Mouse (Mus musculus) heart, postnatal 0 days (tissue): ENCODE results near the gene Csnk2a2. TPM values are rescaled to one million over a fixed set of nuclear protein-coding genes. Genes with fewer than 3 reads are reported as not detected.

Experiments
- ATAC-seq: fragments of 200-750 bp; cut with Nextera tagmentation; 2 replicates; pipeline ENCODE4 v1.8.0; 2017; ENCODE audit warnings: low read depth, moderate number of reproducible peaks, moderate library complexity; ENCODE audit not compliant: insufficient read depth
- DNase-seq: peaks from one replicate; pipeline ENCODE4 v3.0.0-alpha.2; 2016; ENCODE audit warnings: low spot score
- H3K27ac ChIP-seq: fragments of 300-500 bp; sonication (generic); 2 replicates; pipeline ENCODE4 v1.5.1; 2014; ENCODE audit warnings: low read depth, mild to moderate bottlenecking
- H3K27me3 ChIP-seq: fragments of 300-500 bp; sonication (generic); 2 replicates; pipeline ENCODE4 v1.6.1; 2014; ENCODE audit warnings: low read length, mixed read lengths; ENCODE audit not compliant: control insufficient read depth, insufficient read depth
- H3K36me3 ChIP-seq: fragments of 300-500 bp; sonication (generic); replicated peaks from 2 replicates; pipeline ENCODE4 v1.6.1; 2014; ENCODE audit warnings: low read length, mixed read lengths; ENCODE audit not compliant: control insufficient read depth, insufficient read depth
- H3K4me1 ChIP-seq: fragments of 300-500 bp; sonication (generic); 2 replicates; pipeline ENCODE4 v1.6.1; 2014; ENCODE audit warnings: antibody characterized with exemption; ENCODE audit not compliant: control insufficient read depth, insufficient read depth
- H3K4me2 ChIP-seq: fragments of 300-500 bp; sonication (generic); 2 replicates; pipeline ENCODE4 v1.6.1; 2014; ENCODE audit warnings: low read depth, mild to moderate bottlenecking, low read length, moderate library complexity
- H3K4me3 ChIP-seq: fragments of 300-500 bp; sonication (generic); 2 replicates; pipeline ENCODE4 v1.5.1; 2014; ENCODE audit warnings: low read depth, low read length
- H3K9ac ChIP-seq: fragments of 300-500 bp; sonication (generic); replicated peaks from 2 replicates; pipeline ENCODE4 v1.6.1; 2014; ENCODE audit warnings: low read depth, low read length, mixed read lengths
- H3K9me3 ChIP-seq: fragments of 300-500 bp; sonication (generic); replicated peaks from 2 replicates; pipeline ENCODE4 v1.6.1; 2016; ENCODE audit warnings: low read length; ENCODE audit not compliant: control insufficient read depth
- CTCF ChIP-seq: IDR thresholded peaks from 2 replicates; pipeline ENCODE4 v1.5.1; 2016; ENCODE audit warnings: antibody characterized with exemption, control low read depth, low read depth
- EP300 ChIP-seq: IDR thresholded peaks from 2 replicates; pipeline ENCODE4 v1.6.1; 2016; ENCODE audit warnings: antibody characterized with exemption, low read depth
- WGBS: fragments of 180-500 bp; shearing (Covaris S2); extraction: QIAGEN DNeasy Blood & Tissue Kit; methylation state at CpG from one replicate; pipeline ENCODE4 v1.1.7; 2014; 5-methylcytosine and 5-hydroxymethylcytosine counted together
- polyA plus RNA-seq: library from polyadenylated mRNA; unstranded; fragments of >200 nt; fragmentation: Nextera tagmentation; extraction: Ambion mirVana; gene quantifications from 2 replicates; pipeline ENCODE4 v1.2.1, GENCODE M21; 2015
- total RNA-seq: library from RNA; depleted of rRNA; stranded (reverse); fragments of >200 nt; gene quantifications from 2 replicates; pipeline ENCODE4 v1.2.3, GENCODE M21; 2014; ENCODE audit warnings: low replicate concordance

Csnk2a2 gene
- total and polyA plus RNA-seq, 2 experiments from 2014 or later = 6.2 to 27.6 TPM

DNA sequence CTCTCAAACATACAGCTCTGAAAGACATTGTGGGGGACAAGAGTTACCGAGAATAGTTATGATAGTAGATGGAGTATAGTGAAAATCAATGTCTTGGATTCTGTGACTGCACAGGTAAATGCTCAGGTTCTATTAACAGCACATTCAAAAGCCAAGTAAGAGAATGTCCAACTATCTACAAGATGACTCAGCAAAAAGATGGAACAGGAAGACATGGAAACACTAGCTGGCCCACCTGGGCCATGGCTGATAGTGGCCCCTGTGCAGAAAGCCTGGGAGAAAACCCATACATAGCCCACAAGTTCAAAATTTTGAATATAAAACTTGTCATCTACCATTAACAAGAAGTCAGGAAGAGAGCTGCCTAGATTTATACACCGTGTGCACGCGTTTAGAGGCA, 19.8 kb downstream of the Csnk2a2 start:
- Histone ChIP-seq H3K4me2 (no peak overlapping the region), H3K9me3 (no peaks in the 10 kb centered on the region), H3K36me3 (peaks cover 75% of the 10 kb centered on the region), H3K27me3 (no peaks in the 10 kb centered on the region), H3K27ac (no peak overlapping the region), H3K4me3 (no peak overlapping the region), H3K4me1 (no peaks in the 10 kb centered on the region), H3K9ac (no peak overlapping the region)
- DNase-seq (no peak), ATAC-seq (no peak)
- TF ChIP-seq CTCF (no peak), EP300 (no peak)
- WGBS = 96% methylated on average over 4 of the region's 4 CpGs

DNA sequence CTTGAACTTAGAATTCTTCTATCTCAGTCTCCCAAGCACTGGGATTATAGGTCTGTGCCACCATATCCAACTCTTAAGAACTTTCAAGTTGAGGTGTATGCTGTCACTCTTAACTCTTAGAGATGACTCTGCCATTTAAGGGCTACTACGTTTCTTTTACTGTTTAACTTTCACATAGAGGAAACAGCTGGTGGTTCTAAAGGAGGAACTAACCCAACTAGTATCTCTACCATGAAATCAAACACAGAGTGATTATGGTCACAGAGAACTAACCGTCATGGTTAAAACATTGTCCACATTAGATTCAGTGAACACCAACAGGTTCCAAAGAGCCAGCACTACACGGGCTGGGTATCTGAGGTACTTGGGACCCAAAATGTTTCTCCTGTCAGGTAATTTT, 20.8 kb downstream of the Csnk2a2 start:
- H3K9ac ChIP-seq = no peak overlapping the region
- WGBS = 89% methylated on average over 3 of the region's 3 CpGs
- H3K4me1 ChIP-seq = no peaks in the 10 kb centered on the region
- ATAC-seq (no peak), DNase-seq (no peak)
- peaks cover 79% of the 10 kb centered on the region for H3K36me3 ChIP-seq
- no peaks in the 10 kb centered on the region for H3K27me3 ChIP-seq
- H3K4me2 ChIP-seq = no peak overlapping the region
- no peak for TF ChIP-seq CTCF
- no peak for TF ChIP-seq EP300
- H3K4me3 ChIP-seq = no peak overlapping the region
- H3K9me3 ChIP-seq = no peaks in the 10 kb centered on the region
- H3K27ac ChIP-seq = no peak overlapping the region

DNA sequence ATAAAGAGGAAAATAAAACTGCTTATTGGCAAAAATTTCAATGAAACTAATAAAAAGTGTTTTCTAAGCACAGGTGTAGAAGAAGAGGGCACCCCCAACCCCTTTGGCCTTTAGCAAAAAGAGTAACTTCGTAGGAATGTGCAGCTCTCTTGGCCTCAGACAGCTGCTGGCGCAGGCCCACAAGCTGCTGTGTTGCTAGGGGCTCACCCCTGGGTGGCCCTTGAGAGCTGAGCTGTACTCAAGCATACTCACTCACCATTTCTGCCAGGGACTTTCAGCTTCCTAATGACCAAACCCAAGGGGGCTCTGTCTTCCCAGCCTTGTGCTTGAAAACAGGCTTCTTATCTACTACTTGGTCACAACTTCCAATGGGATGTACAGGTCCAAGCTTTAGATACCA, 23.3 kb downstream of the Csnk2a2 start:
- no peaks in the 10 kb centered on the region for H3K9me3 ChIP-seq
- peaks cover 70% of the 10 kb centered on the region for H3K36me3 ChIP-seq
- H3K27me3 ChIP-seq = no peaks in the 10 kb centered on the region
- no peak overlapping the region for H3K4me3 ChIP-seq
- TF ChIP-seq CTCF (no peak), EP300 (no peak)
- no peaks in the 10 kb centered on the region for H3K4me1 ChIP-seq
- H3K9ac ChIP-seq = no peak overlapping the region
- DNase-seq (peak; percentile 27), ATAC-seq (peak; percentile 58)
- no peak overlapping the region for H3K4me2 ChIP-seq
- WGBS = 65% methylated on average over 2 of the region's 2 CpGs
- no peak overlapping the region; the same call in 1 of the 2 replicates for H3K27ac ChIP-seq

DNA sequence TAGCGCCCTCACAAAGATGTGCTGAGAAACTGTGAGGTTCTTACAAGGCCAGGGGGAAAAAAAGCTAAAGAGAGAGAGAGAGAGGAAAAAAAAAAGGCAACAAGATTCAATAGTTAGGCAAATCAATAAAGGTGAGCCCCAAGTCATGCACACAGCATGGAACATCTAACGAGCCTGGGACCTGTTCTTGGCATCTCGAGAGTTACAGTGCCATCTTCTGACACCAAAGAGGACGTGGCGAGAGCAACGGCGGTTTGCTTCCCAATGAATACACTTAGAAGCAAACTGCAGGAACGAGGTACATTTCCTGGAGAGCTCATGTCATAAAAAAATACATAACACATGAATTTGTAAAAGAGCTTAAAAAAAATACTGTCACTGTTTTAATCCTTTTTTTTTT, 37.3 kb downstream of the Csnk2a2 start:
- Histone ChIP-seq H3K4me1 (no peaks in the 10 kb centered on the region), H3K4me3 (no peak overlapping the region), H3K36me3 (peaks cover 93% of the 10 kb centered on the region), H3K27me3 (no peaks in the 10 kb centered on the region), H3K9me3 (no peaks in the 10 kb centered on the region), H3K4me2 (no peak overlapping the region), H3K27ac (no peak overlapping the region), H3K9ac (no peak overlapping the region)
- 47% methylated on average over 8 of the region's 8 CpGs for WGBS
- no peak for ATAC-seq
- DNase-seq = no peak
- no peak for TF ChIP-seq EP300
- peak; percentile 30 for TF ChIP-seq CTCF

DNA sequence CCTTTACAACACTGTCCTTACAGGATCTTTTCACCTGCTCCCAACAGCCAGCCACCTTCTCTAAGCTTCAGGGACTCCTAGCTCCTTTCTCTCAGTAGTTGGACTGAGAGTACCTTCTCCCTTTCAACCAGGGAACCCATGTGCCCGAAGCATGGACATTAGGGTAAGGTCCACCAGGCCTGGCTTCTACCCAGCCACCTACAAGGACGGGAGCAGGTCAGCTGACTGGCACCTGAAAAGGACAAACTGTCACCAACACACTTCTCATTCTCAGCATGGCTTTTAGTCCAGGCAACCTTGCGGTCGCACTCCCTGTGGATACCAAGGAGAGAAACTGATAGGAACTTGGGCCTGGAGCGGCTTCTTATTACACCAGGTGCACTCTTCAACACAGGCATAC, 39.6 kb downstream of the Csnk2a2 start:
- Histone ChIP-seq H3K9ac (no peak overlapping the region), H3K9me3 (no peaks in the 10 kb centered on the region), H3K4me1 (no peaks in the 10 kb centered on the region), H3K4me3 (no peak overlapping the region), H3K27ac (no peak overlapping the region), H3K27me3 (no peaks in the 10 kb centered on the region), H3K4me2 (no peak overlapping the region), H3K36me3 (peaks cover 72% of the 10 kb centered on the region)
- TF ChIP-seq EP300 (no peak), CTCF (no peak)
- DNase-seq (no peak), ATAC-seq (no peak)
- WGBS = 91% methylated on average over 5 of the region's 5 CpGs

DNA sequence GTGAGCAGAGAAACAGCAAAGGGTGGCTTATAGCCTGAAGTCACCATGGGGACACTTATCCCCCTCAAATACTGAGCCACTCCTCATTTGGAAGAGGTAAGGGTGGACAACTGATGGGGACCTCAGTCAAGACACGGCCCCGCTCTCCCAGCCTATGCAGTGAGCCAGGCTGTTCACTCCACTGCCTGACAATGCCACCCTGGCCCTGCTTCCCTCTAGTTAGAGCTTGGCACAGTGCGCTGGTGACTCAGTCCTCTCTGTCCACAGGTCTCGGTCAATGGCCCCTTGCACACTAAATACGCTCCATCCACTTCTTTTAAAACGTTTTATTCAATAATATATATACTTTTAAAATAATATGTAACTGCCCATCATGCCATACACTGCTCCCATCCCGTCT, 42.2 kb downstream of the Csnk2a2 start:
- H3K9me3 ChIP-seq = no peaks in the 10 kb centered on the region
- TF ChIP-seq EP300 (no peak), CTCF (no peak)
- H3K4me1 ChIP-seq = no peaks in the 10 kb centered on the region
- H3K9ac ChIP-seq = no peak overlapping the region
- DNase-seq = no peak
- no peak overlapping the region for H3K4me2 ChIP-seq
- 90% methylated on average over 7 of the region's 7 CpGs for WGBS
- H3K27ac ChIP-seq = no peak overlapping the region
- ATAC-seq = no peak
- no peak overlapping the region for H3K4me3 ChIP-seq
- peaks cover 46% of the 10 kb centered on the region for H3K36me3 ChIP-seq
- no peaks in the 10 kb centered on the region for H3K27me3 ChIP-seq
